Mouse (Mus musculus) lung, embryonic 15.5 days (tissue): ENCODE measurements around the gene Mageh1. TPM values are rescaled to one million over a fixed set of nuclear protein-coding genes. Genes with fewer than 3 reads are reported as not detected.
"Not testable (repeated sequence)": the region's sequence is repeated elsewhere in the genome, so short reads cannot be mapped to it uniquely, and the experiment has no call there.

Experiments
- ATAC-seq: fragments of 200-750 bp; cut with Nextera tagmentation; 2 replicates; pipeline ENCODE4 v1.8.0; 2017; ENCODE audit warnings: moderate number of reproducible peaks, borderline replicate concordance; ENCODE audit not compliant: low FRiP score, low TSS enrichment; ENCODE audit errors: extremely low read depth
- H3K27ac ChIP-seq: fragments of 300-500 bp; sonication (generic); 2 replicates; pipeline ENCODE4 v1.5.1; 2015; ENCODE audit warnings: moderate library complexity, mild to moderate bottlenecking, inconsistent platforms
- H3K27me3 ChIP-seq: fragments of 300-500 bp; sonication (generic); 2 replicates; pipeline ENCODE4 v1.6.1; 2015; ENCODE audit warnings: inconsistent platforms
- H3K36me3 ChIP-seq: fragments of 300-500 bp; sonication (generic); 2 replicates; pipeline ENCODE4 v1.6.1; 2015; ENCODE audit warnings: inconsistent platforms
- H3K4me1 ChIP-seq: fragments of 300-500 bp; sonication (generic); 2 replicates; pipeline ENCODE4 v1.6.1; 2015; ENCODE audit warnings: inconsistent platforms
- H3K4me2 ChIP-seq: fragments of 300-500 bp; sonication (generic); 2 replicates; pipeline ENCODE4 v1.6.1; 2015; ENCODE audit warnings: inconsistent platforms, mild to moderate bottlenecking, moderate library complexity
- H3K4me3 ChIP-seq: fragments of 300-500 bp; sonication (generic); 2 replicates; pipeline ENCODE4 v1.5.1; 2015; ENCODE audit warnings: mild to moderate bottlenecking, inconsistent platforms
- H3K9ac ChIP-seq: fragments of 300-500 bp; sonication (generic); 2 replicates; pipeline ENCODE4 v1.6.1; 2015; ENCODE audit warnings: inconsistent platforms
- H3K9me3 ChIP-seq: fragments of 300-500 bp; sonication (generic); 2 replicates; pipeline ENCODE4 v1.6.1; 2016; ENCODE audit warnings: inconsistent platforms
- WGBS: fragments of 180-500 bp; shearing (Covaris S2); methylation state at CpG from one replicate; pipeline ENCODE4 v1.1.7; 2015; 5-methylcytosine and 5-hydroxymethylcytosine counted together
- polyA plus RNA-seq: library from polyadenylated mRNA; unstranded; fragments of >200 nt; fragmentation: Nextera tagmentation; extraction: Ambion mirVana; gene quantifications from 2 replicates; pipeline ENCODE4 v1.2.1, GENCODE M21; 2015

The Mageh1 gene
- 46.1 and 51.0 TPM in 2 replicates for polyA plus RNA-seq

DNA sequence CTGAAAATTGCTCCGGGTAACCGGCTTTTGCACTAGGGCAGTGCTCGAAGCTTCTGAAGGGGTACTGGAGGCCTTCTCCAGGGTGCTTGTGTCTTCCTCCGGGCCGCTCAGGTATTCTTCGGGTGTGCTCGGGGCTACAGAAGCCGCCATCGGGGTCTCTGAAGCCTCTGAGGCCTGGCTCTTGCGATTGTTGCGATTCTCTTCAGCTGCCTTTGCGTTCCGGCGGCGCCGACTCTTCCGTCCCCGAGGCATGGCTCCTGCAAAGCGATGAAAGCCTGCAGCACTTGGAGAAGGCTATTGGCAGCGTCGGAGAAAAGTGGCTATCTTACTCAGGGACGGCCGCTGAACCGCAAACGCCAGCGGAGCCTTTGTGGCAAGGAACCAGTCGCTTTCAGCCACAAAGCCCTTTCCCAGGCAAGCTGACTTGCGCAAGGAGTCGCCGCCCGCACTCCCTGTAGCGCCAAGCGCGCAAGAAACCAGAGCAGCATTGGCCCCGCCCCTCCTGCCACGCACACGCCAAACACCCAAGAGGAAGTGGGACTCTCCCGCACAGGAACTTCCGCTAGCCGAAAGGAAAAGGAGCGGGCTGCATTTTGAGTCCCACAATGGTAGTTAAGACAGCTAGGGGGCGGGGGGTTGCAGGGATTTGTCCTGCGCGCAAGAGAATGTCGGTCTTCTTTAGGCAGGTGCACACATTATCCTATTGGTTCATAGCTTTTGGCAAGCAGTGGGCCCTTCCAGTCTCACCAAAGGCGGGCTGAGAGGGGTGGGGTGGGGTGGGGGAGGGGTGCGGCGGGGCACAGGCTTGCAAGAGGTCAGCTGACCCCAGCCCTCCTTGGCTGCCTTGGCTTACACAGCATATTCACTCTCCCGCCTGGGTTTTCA, at the start of gene Mageh1:
Gene Mageh1, minus strand, starts transcription at position 489 of the 885 bp plus-strand sequence.
- 16% methylated on average over 49 of the region's 49 CpGs for WGBS
- H3K9ac ChIP-seq, result peak within 1 kb of the TSS; percentile 52
- H3K27me3 ChIP-seq, result peaks cover 6% of the 10 kb centered on the region; the same call in 1 of the 2 replicates
- no peaks in the 10 kb centered on the region for H3K9me3 ChIP-seq
- H3K4me1 ChIP-seq, result no peaks in the 10 kb centered on the region
- H3K4me3 ChIP-seq, result peak within 1 kb of the TSS; percentile 54
- H3K27ac ChIP-seq, result peak within 1 kb of the TSS; percentile 80
- peak within 1 kb of the TSS; percentile 59 for H3K4me2 ChIP-seq
- peak; percentile 93; the same call in 1 of the 2 replicates for ATAC-seq
- no peaks in the 10 kb centered on the region for H3K36me3 ChIP-seq

DNA sequence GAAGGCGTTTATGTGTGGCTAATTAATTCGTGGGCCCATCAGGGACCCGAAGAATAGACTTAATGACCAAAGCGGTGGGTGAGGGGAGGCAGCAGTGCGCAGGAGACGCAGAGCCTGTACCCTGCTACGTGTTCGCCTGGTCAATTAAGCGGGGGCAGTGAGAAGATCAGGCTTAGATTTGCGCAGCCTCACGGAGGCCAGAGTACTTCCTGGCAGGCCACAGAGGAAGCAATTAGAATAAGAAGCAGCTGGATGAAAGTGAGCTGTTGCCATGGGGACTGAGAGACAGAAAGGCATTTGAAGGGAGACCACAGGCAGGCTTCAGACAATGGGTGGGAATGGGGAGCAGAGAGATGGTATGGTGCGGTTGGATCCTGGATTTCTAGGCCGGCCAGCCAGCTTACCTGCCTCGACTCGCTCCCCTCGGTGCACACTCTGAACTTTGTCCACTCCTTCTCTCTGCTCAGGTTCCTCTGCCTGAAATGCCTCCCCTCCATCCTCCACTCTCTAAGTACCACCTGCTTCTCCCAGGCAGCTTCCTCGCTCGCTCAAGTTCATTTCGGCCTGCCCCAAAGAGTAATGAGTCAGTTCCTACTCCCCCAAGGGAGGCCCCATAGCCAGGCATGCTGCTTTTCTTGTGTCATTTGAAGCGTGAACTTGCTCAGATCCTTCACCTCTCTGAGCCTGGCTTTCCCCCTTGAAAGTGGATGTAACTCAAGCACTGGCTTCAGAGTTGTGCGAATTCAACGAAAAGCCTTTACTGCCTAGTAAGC, 783 bp upstream of the Mageh1 start:
- H3K27me3 ChIP-seq, H3K9ac ChIP-seq, H3K36me3 ChIP-seq, H3K4me1 ChIP-seq, H3K9me3 ChIP-seq: not testable (repeated sequence)
- ATAC-seq, result peak; percentile 78; the same call in 1 of the 2 replicates
- Histone ChIP-seq H3K4me3 (peak overlapping the region; percentile 54), H3K27ac (peak overlapping the region; percentile 80; the same call in 1 of the 2 replicates), H3K4me2 (peak overlapping the region; percentile 59)
- WGBS, result 20% methylated on average over 7 of the region's 22 CpGs

DNA sequence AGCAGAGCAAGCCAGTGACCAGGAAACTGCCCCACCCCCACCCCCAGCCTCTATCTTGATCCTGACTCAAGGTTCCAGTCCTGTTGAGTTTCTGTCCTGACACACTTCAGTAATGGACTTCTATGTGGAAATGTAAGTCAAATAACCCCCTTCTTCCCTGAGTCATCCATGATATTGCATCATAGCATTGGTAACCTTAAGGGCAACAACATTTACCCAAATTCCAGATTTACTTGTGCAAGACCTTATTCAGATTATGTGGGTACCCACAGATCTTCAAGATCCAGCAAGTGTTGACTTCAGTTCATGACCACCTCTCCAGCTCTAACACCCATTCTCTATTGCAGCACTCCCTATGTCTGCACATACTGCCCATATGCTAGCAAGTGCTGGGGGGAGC, 5.8 kb downstream of the Mageh1 start:
- not testable (repeated sequence) for H3K27ac ChIP-seq

DNA sequence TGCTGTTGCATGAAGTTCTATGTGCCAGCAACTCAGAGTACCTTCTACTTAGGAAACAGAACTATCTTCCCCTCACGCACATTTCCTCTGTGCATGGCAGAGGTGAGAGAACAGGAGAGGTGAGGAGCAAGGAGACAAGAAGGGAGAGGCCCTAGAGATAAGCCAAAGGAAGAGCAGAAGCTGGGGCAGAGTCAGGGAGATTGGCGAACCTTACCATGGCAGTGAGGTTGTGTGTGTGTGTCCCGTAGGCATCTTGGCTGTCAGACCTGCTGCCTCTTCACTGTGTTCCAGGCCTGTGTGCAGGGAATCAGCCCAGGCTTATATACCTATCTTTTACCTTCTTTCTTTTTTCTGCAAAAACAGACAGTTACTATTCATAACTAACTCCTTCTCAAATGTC, 11.7 kb downstream of the Mageh1 start:
- H3K4me1 ChIP-seq, H3K9me3 ChIP-seq, H3K9ac ChIP-seq, H3K36me3 ChIP-seq, H3K4me3 ChIP-seq, H3K4me2 ChIP-seq, H3K27me3 ChIP-seq, ATAC-seq, H3K27ac ChIP-seq: not testable (repeated sequence)
- WGBS, result 85% methylated on average over 2 of the region's 3 CpGs

More for the DNA sequence above, 5.8 kb downstream of the Mageh1 start:
- H3K36me3 ChIP-seq, ATAC-seq, H3K4me1 ChIP-seq, H3K9ac ChIP-seq, H3K9me3 ChIP-seq, H3K4me2 ChIP-seq, H3K27me3 ChIP-seq, H3K4me3 ChIP-seq: not testable (repeated sequence)

DNA sequence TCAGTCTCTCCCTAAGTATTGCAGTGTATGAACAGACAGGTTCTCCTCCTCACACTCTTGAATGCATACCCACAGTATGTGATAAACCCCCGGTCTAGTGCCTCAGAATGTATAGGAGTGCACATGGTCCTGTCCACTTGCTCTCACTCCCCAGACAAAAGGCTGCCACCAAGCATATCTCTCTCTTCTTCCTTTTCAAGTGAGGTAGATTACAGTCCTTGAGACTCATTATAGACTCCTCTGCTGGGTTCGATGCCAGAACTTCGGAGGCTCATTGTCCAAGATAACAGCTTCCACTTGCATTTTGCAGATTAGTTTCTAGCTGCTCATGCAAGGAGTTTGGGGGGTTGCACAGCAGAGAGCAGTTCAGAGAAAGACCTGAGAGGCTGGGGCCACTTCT, 12.1 kb downstream of the Mageh1 start:
- H3K9ac ChIP-seq, H3K4me1 ChIP-seq: not testable (repeated sequence)

DNA sequence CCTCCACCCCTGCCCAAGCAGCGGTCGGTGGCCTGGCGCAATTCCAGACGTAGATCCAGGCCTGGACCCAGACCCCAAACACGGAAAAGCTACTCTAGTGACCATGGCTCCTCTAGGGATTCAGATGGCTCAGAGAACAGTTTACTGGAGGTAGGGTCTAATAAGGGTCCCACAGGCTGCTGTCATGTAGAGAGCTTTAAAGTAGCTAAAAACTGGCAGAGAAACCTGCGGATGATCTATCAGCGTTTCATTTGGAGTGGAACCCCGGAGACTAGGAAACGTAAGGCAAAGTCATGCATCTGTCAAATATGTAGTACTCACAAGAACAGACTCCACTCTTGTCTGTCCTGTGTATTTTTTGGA, 29.7 kb downstream of the Mageh1 start:
- Histone ChIP-seq H3K9ac (peak overlapping the region; percentile 43; the same call in 1 of the 2 replicates), H3K4me1 (no peaks in the 10 kb centered on the region), H3K27me3 (no peaks in the 10 kb centered on the region), H3K36me3 (no peaks in the 10 kb centered on the region), H3K4me2 (peak overlapping the region; percentile 64), H3K9me3 (no peaks in the 10 kb centered on the region), H3K27ac (no peak overlapping the region), H3K4me3 (peak overlapping the region; percentile 53)
- ATAC-seq, result peak; percentile 10; the same call in 1 of the 2 replicates
- whole genome bisulfite sequencing, result 25% methylated on average over 9 of the region's 9 CpGs

More for the DNA sequence above, 12.1 kb downstream of the Mageh1 start:
- WGBS, result no CpG with 5 or more reads among the region's 3 CpGs
- H3K27ac ChIP-seq, H3K36me3 ChIP-seq, H3K27me3 ChIP-seq, H3K9me3 ChIP-seq, H3K4me2 ChIP-seq, ATAC-seq, H3K4me3 ChIP-seq: not testable (repeated sequence)

DNA sequence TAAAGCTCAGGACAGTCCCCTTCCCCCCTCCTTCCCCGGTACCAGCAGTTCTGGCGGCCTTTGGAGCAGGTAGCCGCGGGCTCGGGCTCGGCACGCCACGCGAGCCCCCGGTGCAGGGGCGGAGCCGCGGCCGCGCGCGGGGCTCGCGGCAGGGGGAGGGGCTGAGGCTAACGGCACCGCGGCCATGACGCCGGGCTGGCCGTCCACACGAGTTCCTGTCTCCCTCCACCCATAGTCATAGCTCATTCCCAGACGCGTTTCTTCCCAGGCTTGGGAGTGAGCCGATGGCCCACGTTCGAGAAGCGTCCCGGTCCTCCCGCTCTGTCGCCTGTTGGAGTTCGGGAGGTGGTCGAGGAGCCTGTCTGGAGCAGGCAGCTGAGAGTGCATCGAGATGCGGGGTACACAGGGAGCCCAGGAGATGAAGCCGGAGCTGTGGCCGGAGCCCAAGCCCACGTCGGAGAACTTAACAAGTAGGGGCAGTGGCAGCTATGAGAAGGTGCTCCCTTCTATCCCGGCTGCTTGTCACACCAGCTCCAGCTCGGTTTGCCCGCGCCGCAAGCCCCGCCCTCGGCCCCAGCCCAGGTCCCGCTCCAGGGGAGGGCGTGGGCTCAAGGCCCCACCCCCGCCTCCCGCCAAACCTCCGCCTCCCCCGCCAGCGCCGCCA, 30.2 kb downstream of the Mageh1 start:
- peak overlapping the region; percentile 64 for H3K4me2 ChIP-seq
- H3K36me3 ChIP-seq, result no peaks in the 10 kb centered on the region
- no peaks in the 10 kb centered on the region for H3K27me3 ChIP-seq
- peak; percentile 89 for ATAC-seq
- H3K4me1 ChIP-seq, result no peaks in the 10 kb centered on the region
- H3K4me3 ChIP-seq, result peak overlapping the region; percentile 53
- H3K9ac ChIP-seq, result peak overlapping the region; percentile 43
- WGBS, result 12% methylated on average over 45 of the region's 58 CpGs
- no peaks in the 10 kb centered on the region for H3K9me3 ChIP-seq
- peak overlapping the region; percentile 53; the same call in 1 of the 2 replicates for H3K27ac ChIP-seq

DNA sequence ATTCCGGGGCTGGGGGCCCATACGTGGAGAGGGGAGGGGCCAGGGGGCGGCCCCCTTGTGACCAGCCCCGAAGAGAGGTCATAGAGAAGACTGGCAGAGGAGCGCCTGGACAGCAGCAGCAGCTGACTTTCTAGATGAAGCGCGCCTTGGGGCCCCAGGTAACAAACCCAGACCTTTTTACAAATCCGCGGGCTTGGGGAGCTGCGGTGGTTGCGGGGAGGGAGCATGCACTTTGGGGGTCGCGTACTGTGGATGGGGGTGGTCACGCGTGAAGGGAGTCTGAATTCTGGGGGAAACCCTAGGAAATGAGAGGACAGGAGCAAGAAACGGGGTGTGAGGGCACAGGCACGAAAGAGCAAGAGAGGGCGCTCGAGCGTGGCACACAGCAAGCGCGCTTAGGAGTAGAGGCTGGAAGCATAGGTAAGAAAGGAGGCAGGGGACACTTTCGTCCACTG, 31.0 kb downstream of the Mageh1 start, which contains the start of gene Usp51:
Gene Usp51, plus strand, starts transcription at position 83 of the 455 bp plus-strand sequence.
- WGBS, result 25% methylated on average over 23 of the region's 23 CpGs
- peak within 1 kb of the TSS; percentile 43 for H3K9ac ChIP-seq
- H3K9me3 ChIP-seq, result no peaks in the 10 kb centered on the region
- H3K4me1 ChIP-seq, result no peaks in the 10 kb centered on the region
- peak within 1 kb of the TSS; percentile 64 for H3K4me2 ChIP-seq
- H3K36me3 ChIP-seq, result no peaks in the 10 kb centered on the region
- no peaks in the 10 kb centered on the region for H3K27me3 ChIP-seq
- peak within 1 kb of the TSS; percentile 53 for H3K4me3 ChIP-seq
- peak; percentile 75 for ATAC-seq
- H3K27ac ChIP-seq, result peak within 1 kb of the TSS; percentile 53; the same call in 1 of the 2 replicates

DNA sequence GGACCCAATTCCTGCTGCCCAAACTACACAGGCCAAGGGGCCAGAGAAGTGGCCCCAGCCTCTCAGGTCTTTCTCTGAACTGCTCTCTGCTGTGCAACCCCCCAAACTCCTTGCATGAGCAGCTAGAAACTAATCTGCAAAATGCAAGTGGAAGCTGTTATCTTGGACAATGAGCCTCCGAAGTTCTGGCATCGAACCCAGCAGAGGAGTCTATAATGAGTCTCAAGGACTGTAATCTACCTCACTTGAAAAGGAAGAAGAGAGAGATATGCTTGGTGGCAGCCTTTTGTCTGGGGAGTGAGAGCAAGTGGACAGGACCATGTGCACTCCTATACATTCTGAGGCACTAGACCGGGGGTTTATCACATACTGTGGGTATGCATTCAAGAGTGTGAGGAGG, 41.3 kb downstream of the Mageh1 start:
- not testable (repeated sequence) for ATAC-seq, H3K4me3 ChIP-seq, H3K27ac ChIP-seq, H3K36me3 ChIP-seq, H3K4me1 ChIP-seq, H3K9ac ChIP-seq, H3K27me3 ChIP-seq, H3K9me3 ChIP-seq, H3K4me2 ChIP-seq
- WGBS, result no CpG with 5 or more reads among the region's 3 CpGs

DNA sequence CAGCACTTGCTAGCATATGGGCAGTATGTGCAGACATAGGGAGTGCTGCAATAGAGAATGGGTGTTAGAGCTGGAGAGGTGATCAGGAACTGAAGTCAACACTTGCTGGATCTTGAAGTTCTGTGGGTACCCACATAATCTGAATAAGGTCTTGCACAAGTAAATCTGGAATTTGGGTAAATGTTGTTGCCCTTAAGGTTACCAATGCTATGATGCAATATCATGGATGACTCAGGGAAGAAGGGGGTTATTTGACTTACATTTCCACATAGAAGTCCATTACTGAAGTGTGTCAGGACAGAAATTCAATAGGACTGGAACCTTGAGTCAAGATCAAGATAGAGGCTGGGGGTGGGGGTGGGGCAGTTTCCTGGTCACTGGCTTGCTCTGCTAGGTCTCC, 47.5 kb downstream of the Mageh1 start:
- H3K27ac ChIP-seq, H3K9me3 ChIP-seq, ATAC-seq, H3K4me3 ChIP-seq, H3K27me3 ChIP-seq, H3K9ac ChIP-seq, H3K36me3 ChIP-seq, H3K4me2 ChIP-seq, H3K4me1 ChIP-seq: not testable (repeated sequence)
